Mouse (Mus musculus): ENCODE results near the gene Shisa5.

- no peak for TF ChIP-seq GATA1 (IDR thresholded peaks at IDR 0.05; ENCODE audit: low read length)
- no peak for TF ChIP-seq TAL1 (IDR thresholded peaks at IDR 0.05; ENCODE audit: low read length)
Measured at GRCm38 (mm10) chr9:109084922-109085321, 46.6 kb downstream of the Shisa5 start.
